Mouse (Mus musculus): ENCODE data around the gene Sugct. TPM values are rescaled to one million over a fixed set of nuclear protein-coding genes. Genes with fewer than 3 reads are reported as not detected.
"Not testable (repeated sequence)": the region's sequence is repeated elsewhere in the genome, so short reads cannot be mapped to it uniquely, and the experiment has no call there.

Gene Sugct
- polyA plus RNA-seq, 1 experiment from 2014 or later: 4.5 TPM

- no peak overlapping the region for H3K27ac ChIP-seq
- 48% methylated on average over 3 of the region's 3 CpGs for WGBS
- H3K36me3 ChIP-seq: no peaks in the 10 kb centered on the region
- no peak overlapping the region for H3K4me2 ChIP-seq
- H3K9me3 ChIP-seq: no peaks in the 10 kb centered on the region
- no peak overlapping the region for H3K9ac ChIP-seq
- no peaks in the 10 kb centered on the region for H3K27me3 ChIP-seq
- no peak for ATAC-seq (ENCODE audit: insufficient number of reproducible peaks, low FRiP score, low TSS enrichment, low read depth)
- H3K4me3 ChIP-seq: no peak overlapping the region
- H3K4me1 ChIP-seq: no peaks in the 10 kb centered on the region
Observed at GRCm38 (mm10) chr13:17585267-17585913, 110.0 kb downstream of the Sugct start.

- Histone ChIP-seq H3K9me3 (no peaks in the 10 kb centered on the region), H3K27me3 (no peaks in the 10 kb centered on the region), H3K4me1 (no peaks in the 10 kb centered on the region), H3K36me3 (no peaks in the 10 kb centered on the region), H3K27ac (no peak overlapping the region), H3K9ac (no peak overlapping the region), H3K4me2 (no peak overlapping the region), H3K4me3 (no peak overlapping the region)
- ATAC-seq (ENCODE audit: insufficient number of reproducible peaks, low FRiP score, low TSS enrichment, low read depth): no peak
Observed at GRCm38 (mm10) chr13:17584804-17585203, 110.5 kb downstream of the Sugct start.

GRCm38 (mm10) chr13:17581684-17582083 lies 113.7 kb downstream of the Sugct start:
- H3K4me2 ChIP-seq: no peak overlapping the region
- H3K9me3 ChIP-seq: no peaks in the 10 kb centered on the region
- no peaks in the 10 kb centered on the region for H3K36me3 ChIP-seq
- WGBS: 0% methylated on average over 2 of the region's 2 CpGs
- no peak overlapping the region for H3K27ac ChIP-seq
- H3K27me3 ChIP-seq: no peaks in the 10 kb centered on the region
- no peak overlapping the region for H3K9ac ChIP-seq
- no peak for ATAC-seq (ENCODE audit: insufficient number of reproducible peaks, low FRiP score, low TSS enrichment, low read depth)
- H3K4me3 ChIP-seq: no peak overlapping the region
- H3K4me1 ChIP-seq: no peaks in the 10 kb centered on the region

- H3K36me3 ChIP-seq: no peaks in the 10 kb centered on the region
- H3K27me3 ChIP-seq: no peaks in the 10 kb centered on the region
- H3K4me3 ChIP-seq: no peak overlapping the region
- ATAC-seq (ENCODE audit: insufficient number of reproducible peaks, low FRiP score, low TSS enrichment, low read depth): no peak
- 90% methylated on average over 3 of the region's 3 CpGs for WGBS
- H3K4me2 ChIP-seq: no peak overlapping the region
- no peak overlapping the region for H3K9ac ChIP-seq
- no peaks in the 10 kb centered on the region for H3K4me1 ChIP-seq
- no peaks in the 10 kb centered on the region for H3K9me3 ChIP-seq
- H3K27ac ChIP-seq: no peak overlapping the region
Observed at GRCm38 (mm10) chr13:17559357-17559756, 136.0 kb downstream of the Sugct start.

- H3K27me3 ChIP-seq: no peaks in the 10 kb centered on the region
- H3K9me3 ChIP-seq: no peaks in the 10 kb centered on the region
- no peak overlapping the region for H3K4me3 ChIP-seq
- H3K4me2 ChIP-seq: no peak overlapping the region
- WGBS: 40% methylated on average over 1 of the region's 1 CpGs
- no peak overlapping the region for H3K9ac ChIP-seq
- H3K4me1 ChIP-seq: no peaks in the 10 kb centered on the region
- H3K27ac ChIP-seq: no peak overlapping the region
- H3K36me3 ChIP-seq: no peaks in the 10 kb centered on the region
- no peak for ATAC-seq (ENCODE audit: insufficient number of reproducible peaks, low FRiP score, low TSS enrichment, low read depth)
Observed at GRCm38 (mm10) chr13:17536341-17536740, 159.0 kb downstream of the Sugct start.

- Histone ChIP-seq H3K4me3 (no peak overlapping the region), H3K9me3 (no peaks in the 10 kb centered on the region), H3K4me1 (no peaks in the 10 kb centered on the region), H3K27me3 (no peaks in the 10 kb centered on the region), H3K4me2 (no peak overlapping the region), H3K27ac (no peak overlapping the region), H3K36me3 (no peaks in the 10 kb centered on the region), H3K9ac (no peak overlapping the region)
- ATAC-seq (ENCODE audit: insufficient number of reproducible peaks, low FRiP score, low TSS enrichment, low read depth): no peak
- 49% methylated on average over 4 of the region's 4 CpGs for WGBS
Observed at GRCm38 (mm10) chr13:17534871-17535270, 160.5 kb downstream of the Sugct start.

- no peak for ATAC-seq (ENCODE audit: insufficient number of reproducible peaks, low FRiP score, low TSS enrichment, low read depth)
- no peaks in the 10 kb centered on the region for H3K36me3 ChIP-seq
- H3K27ac ChIP-seq: no peak overlapping the region
- H3K4me2 ChIP-seq: no peak overlapping the region
- H3K27me3 ChIP-seq: no peaks in the 10 kb centered on the region
- no peak overlapping the region for H3K9ac ChIP-seq
- H3K4me3 ChIP-seq: no peak overlapping the region
- 65% methylated on average over 4 of the region's 4 CpGs for WGBS
- H3K9me3 ChIP-seq: no peaks in the 10 kb centered on the region
- H3K4me1 ChIP-seq: no peaks in the 10 kb centered on the region
Observed at GRCm38 (mm10) chr13:17534469-17534868, 160.9 kb downstream of the Sugct start.

- Histone ChIP-seq H3K9ac (no peak overlapping the region), H3K4me1 (no peaks in the 10 kb centered on the region), H3K9me3 (no peaks in the 10 kb centered on the region), H3K4me2 (no peak overlapping the region), H3K27ac (no peak overlapping the region), H3K4me3 (no peak overlapping the region), H3K36me3 (no peaks in the 10 kb centered on the region), H3K27me3 (no peaks in the 10 kb centered on the region)
- ATAC-seq (ENCODE audit: insufficient number of reproducible peaks, low FRiP score, low TSS enrichment, low read depth): no peak
- WGBS: 75% methylated on average over 4 of the region's 4 CpGs
Observed at GRCm38 (mm10) chr13:17511184-17511778, 184.1 kb downstream of the Sugct start.

GRCm38 (mm10) chr13:17494936-17495335 lies 200.4 kb downstream of the Sugct start:
- H3K9ac ChIP-seq: no peak overlapping the region
- no peaks in the 10 kb centered on the region for H3K36me3 ChIP-seq
- no peaks in the 10 kb centered on the region for H3K27me3 ChIP-seq
- ATAC-seq (ENCODE audit: insufficient number of reproducible peaks, low FRiP score, low TSS enrichment, low read depth): no peak
- no peaks in the 10 kb centered on the region for H3K9me3 ChIP-seq
- no peak overlapping the region for H3K4me2 ChIP-seq
- no peaks in the 10 kb centered on the region for H3K4me1 ChIP-seq
- no peak overlapping the region for H3K27ac ChIP-seq
- H3K4me3 ChIP-seq: no peak overlapping the region
- 67% methylated on average over 1 of the region's 1 CpGs for WGBS

GRCm38 (mm10) chr13:17494056-17494574 lies 201.2 kb downstream of the Sugct start:
- no peaks in the 10 kb centered on the region for H3K4me1 ChIP-seq
- no peak overlapping the region for H3K4me2 ChIP-seq
- WGBS: 71% methylated on average over 5 of the region's 5 CpGs

GRCm38 (mm10) chr13:17457981-17458380 lies 237.4 kb downstream of the Sugct start:
- ATAC-seq (ENCODE audit: insufficient number of reproducible peaks, low FRiP score, low TSS enrichment, low read depth); H3K9ac ChIP-seq; H3K4me3 ChIP-seq; H3K27me3 ChIP-seq; H3K36me3 ChIP-seq; H3K4me2 ChIP-seq; H3K9me3 ChIP-seq; H3K4me1 ChIP-seq; H3K27ac ChIP-seq: not testable (repeated sequence)
- 46% methylated on average over 1 of the region's 1 CpGs for WGBS

More at GRCm38 (mm10) chr13:17494056-17494574, 201.2 kb downstream of the Sugct start:
- ATAC-seq (ENCODE audit: insufficient number of reproducible peaks, low FRiP score, low TSS enrichment, low read depth): no peak
- Histone ChIP-seq H3K27ac (no peak overlapping the region), H3K36me3 (no peaks in the 10 kb centered on the region), H3K4me3 (no peak overlapping the region), H3K9me3 (no peaks in the 10 kb centered on the region), H3K27me3 (no peaks in the 10 kb centered on the region), H3K9ac (no peak overlapping the region)

- Histone ChIP-seq H3K9ac (no peak overlapping the region), H3K9me3 (no peaks in the 10 kb centered on the region), H3K36me3 (no peaks in the 10 kb centered on the region), H3K4me1 (0 out of 2 replicates have a peak, but pooled peaks cover 2% of the 10 kb centered on the region), H3K27me3 (no peaks in the 10 kb centered on the region), H3K27ac (no peak overlapping the region), H3K4me3 (no peak overlapping the region), H3K4me2 (no peak overlapping the region)
- WGBS: 41% methylated on average over 7 of the region's 7 CpGs
- no peak for ATAC-seq (ENCODE audit: insufficient number of reproducible peaks, low FRiP score, low TSS enrichment, low read depth)
Observed at GRCm38 (mm10) chr13:17432139-17432916, 263.0 kb downstream of the Sugct start.
